Mouse (Mus musculus): ENCODE measurements at regions not wholly inside any gene's neighbourhood (a gene's known extent, or its start where the extent isn't known, plus 50 kb on each side); places are given as distances from the start of the nearest gene placed in this dataset.
A peak's percentile ranks its signal among the peaks of the same experiment; 100 is the strongest.

DNA sequence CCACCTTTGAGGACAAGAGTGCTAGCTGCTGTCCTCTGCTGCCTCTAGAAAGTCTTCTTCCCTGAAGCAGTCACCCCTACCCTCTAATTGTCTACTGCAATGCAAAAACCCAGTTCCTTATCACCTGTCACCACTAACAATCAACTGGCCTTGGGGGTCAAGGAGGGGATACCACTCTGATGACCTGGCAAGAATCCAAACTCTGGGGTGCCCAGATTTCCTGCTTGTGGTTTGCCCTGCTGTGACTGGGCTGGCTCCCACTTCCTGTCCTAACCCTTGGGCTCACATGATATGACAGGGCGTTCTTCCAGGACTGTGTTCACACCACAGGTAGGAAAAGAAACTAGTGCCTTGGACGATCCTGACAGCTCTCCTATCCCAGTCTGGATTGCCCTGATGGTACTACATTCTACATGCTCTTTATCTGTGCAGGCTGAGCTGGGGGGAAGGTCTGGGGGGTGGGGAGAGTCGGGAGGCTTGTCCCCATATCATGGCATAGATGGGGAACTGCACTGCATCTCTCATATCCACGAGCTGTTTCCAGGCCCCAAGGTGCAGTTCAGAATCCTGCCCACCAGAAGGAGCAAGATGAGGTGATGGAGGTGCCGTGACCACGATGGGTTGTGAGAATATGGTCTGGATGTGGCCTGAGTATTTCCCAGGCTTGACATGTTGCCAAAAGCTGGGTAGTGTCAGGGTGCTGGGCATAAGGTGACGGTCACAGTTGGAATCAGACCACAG, 81.0 kb downstream of the Maf start:
- DNase-seq (ENCODE audit: extremely low spot score in 1 of 2, low spot score in 1 of 2): no peak

DNA sequence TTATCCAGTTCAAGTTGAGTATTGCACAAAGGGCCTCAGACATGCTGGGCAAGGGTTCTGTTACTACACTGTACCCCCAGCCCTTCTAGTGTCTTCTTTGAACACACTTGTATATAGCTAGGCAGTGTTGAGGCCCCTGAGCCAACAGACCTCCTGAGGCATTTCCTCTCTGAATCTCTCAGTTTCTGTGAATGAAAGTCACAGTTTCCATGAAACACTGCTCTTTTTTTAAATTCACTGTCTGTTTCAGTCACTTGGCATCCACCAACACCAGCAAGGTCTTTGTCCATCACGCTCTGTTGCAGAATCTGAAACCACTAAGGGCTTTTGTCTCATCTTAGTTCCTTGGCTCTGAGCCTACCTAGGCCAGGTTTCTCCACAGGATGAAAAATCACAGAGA, 82.5 kb downstream of the Maf start:
- DNase-seq (ENCODE audit: extremely low spot score in 1 of 2, low spot score in 1 of 2): no peak

- DNase-seq (ENCODE audit: extremely low spot score in 1 of 2, low spot score in 1 of 2): no peak
These were observed 89.4 kb downstream of the Maf start for GRCm38 (mm10) chr8:115618049-115618760.

DNA sequence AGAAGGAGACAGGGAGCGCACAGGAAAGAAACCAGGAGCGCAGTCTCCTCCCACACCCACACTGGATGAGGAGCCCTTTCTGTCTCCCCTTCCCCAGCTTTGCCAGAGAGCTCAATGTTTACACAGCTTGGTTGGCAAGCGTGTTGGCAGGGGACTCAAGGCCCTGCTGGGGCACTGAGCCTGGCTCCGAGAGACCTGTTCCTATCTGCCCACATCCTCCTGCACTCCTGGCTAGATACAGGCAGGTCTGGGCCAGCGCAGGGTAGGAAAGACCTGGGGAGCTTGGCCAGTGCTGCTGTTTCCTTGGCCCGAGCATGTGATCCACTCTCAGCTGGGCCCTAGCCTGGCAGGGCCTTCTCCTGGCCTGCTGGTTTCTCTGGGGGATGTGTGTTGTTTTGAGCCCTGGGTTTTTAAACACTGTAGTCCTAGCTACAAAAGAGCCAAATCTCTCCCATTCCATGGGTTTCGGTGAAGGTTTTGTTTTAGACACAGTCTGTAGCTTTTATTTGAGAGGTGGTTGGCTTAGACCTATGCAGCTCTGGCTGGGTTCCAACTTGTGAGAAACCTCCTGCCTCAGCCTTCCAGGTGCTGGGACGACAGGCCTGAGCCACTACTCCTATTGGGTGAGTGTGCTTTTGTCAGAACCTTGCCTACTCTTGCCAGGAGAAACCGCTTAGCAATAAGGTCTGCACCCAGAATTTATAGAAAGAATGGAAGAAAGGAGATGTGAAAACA, 90.6 kb downstream of the Maf start:
- no peak for DNase-seq (ENCODE audit: extremely low spot score in 1 of 2, low spot score in 1 of 2)

DNA sequence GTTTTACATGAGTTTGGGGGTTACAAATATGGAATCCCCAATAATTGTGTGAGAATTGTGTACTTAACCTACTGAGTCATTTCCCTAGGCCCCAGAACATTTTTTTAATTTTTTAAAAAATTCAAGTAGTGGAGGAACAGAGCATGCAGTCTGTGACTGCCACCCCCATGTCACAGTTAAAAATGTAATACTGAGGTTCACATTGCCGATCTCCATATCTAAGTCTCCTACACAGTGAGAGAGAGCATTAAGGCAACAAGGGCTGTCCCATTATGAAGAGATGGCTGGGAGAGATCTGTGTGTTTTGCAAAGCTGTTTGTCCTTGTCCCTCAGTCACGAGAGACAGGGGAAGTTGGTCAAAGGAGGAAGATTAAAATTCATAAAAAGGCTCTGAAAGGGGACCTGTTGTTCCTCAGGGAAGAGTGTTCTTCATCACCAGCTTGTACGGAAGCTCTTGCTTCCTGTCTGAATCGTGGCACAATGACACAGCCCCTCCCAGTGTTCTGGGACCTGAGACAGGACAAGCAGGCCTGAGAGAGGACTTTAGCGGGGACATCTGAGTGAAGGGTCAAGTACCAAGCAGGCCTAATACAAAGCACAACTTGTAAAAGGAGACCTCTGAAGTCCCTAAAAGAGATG, 93.5 kb downstream of the Maf start:
- DNase-seq (ENCODE audit: extremely low spot score in 1 of 2, low spot score in 1 of 2): no peak

GRCm38 (mm10) chr8:115612119-115612518, 95.5 kb downstream of the Maf start:
- no peak for DNase-seq (ENCODE audit: extremely low spot score in 1 of 2, low spot score in 1 of 2)

- no peak for DNase-seq (ENCODE audit: extremely low spot score in 1 of 2, low spot score in 1 of 2)
These were observed 107.8 kb downstream of the Maf start for GRCm38 (mm10) chr8:115599771-115600170.

DNA sequence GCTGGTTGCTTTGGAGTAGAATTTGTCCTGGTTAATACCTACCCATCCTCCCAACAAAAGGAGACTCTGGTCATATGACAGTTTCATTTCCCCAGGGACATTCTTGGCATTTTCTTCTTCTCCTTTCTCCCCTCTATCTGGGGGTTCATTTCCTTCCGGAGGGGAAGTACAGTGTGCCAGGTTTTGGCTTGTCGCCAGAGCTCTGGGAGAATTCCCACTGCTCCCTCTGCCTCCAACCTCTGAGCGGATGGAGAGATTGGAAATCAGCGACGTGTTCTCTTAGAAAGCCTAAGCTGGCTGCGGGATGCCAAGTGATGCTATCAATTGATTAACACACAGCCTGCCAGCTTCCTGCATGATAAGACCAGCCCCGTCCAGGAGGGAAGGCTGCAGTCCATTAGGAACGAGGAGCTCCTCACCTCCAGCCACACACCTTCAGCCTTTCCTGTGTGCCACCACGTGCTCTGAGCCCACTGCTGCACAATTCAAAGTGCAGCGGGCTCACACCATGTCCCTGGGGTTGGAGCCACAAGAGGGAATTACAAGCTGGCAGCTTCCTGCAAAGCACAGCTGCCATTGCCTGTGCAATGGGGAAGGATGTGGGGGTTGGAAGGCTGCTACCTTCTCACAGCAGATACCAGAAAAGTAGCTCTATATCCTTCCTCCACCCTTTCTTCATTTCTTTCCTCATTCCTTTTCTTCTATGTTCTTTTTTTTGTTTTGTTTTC, 110.2 kb downstream of the Maf start:
- DNase-seq (ENCODE audit: extremely low spot score in 1 of 2, low spot score in 1 of 2): peak; percentile 12 to 35

DNA sequence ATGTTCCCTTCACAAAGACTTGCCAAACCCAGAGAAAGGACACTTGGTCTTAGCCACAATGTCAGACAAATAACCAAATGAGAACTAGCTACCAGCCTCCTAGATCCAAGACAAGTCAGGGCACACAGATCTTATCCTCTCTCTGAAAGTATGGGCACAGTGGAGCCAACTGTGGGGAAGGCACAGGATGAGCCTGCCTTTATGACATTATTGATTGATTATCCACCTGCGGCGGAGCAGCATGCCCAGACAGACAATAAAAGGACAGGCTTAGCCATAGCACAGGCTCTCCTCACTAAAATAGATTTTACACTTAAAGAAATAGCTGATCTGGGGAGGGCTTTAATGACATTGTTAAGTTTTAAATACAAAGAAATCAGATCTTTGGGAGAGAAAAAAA, 117.9 kb downstream of the Maf start:
- no peak for DNase-seq (ENCODE audit: extremely low spot score in 1 of 2, low spot score in 1 of 2)

DNA sequence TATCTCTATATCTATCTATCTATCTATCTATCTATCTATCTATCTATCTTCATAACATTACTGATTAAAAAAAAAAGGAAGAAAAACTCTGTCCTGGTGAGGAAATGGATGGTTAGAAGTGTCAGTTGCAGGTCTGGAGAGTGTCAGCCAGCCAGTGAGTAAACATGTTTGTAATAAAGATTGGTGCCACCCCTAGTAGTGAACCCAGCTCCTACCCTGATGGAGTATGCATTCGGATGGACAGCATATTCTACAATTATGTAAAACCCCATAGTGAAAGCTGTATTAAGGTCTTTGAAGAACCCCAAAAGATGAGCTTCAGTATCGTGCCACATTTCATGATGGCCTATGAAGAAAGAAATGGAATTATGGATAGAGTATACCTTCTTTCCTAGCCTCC, 118.5 kb downstream of the Maf start:
- DNase-seq (ENCODE audit: extremely low spot score in 1 of 2, low spot score in 1 of 2): no peak

DNA sequence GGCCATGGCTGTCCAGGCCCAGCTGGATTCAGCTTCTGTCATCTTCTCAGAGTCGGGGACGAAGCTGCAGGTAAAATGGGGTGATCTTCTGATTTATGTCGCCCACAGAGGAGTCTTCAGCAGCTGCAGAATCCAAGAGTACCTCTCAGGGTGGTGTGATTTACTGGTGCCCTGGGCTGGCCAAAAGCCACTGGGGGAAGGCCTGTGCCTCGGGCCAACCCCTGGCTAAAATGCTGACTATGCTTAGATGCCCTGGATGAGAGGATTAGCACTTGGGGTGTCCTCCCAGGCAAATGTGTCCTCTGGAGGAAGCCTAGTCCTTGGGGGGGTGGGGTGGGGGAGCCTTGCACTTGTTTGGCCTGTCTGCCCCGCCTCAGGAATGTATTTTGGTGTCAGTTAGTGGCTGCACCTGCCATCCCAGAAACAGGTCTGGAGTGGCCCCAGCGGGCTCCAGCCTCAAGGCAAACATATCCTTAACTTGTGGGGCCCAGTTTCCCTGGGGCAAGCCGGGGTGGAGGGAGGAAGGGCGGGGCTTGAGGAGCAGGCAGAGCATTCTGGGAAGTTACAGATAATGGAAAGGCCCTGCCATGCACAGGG, 123.2 kb downstream of the Maf start:
- DNase-seq (ENCODE audit: extremely low spot score in 1 of 2, low spot score in 1 of 2): no peak

GRCm38 (mm10) chr8:115583221-115583620, 124.4 kb downstream of the Maf start:
- DNase-seq (ENCODE audit: extremely low spot score in 1 of 2, low spot score in 1 of 2): no peak

- no peak for DNase-seq (ENCODE audit: extremely low spot score in 1 of 2, low spot score in 1 of 2)
These were observed 125.6 kb downstream of the Maf start for GRCm38 (mm10) chr8:115581940-115582517.

DNA sequence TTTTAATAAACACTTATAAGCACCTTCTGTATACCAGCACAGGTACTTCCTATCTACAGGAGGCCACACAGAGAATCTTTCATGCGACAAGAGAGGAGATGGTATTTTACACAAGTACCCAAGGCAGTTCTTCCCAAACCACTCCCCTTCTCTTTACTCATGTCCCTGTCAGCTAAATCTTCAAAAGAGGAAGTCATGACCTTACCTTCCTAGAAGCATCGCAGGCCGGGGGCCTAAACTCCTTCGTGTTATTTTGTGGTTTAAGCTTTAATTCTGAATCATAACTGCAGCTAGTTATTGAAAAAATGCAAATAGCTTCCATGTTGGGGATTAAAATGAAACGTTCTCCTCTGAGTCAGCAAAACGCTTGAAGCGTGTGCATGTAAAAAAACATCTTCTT, 139.2 kb downstream of the Maf start:
- no peak for DNase-seq (ENCODE audit: extremely low spot score in 1 of 2, low spot score in 1 of 2)

GRCm38 (mm10) chr8:115565768-115566167, 141.8 kb downstream of the Maf start:
- no peak for DNase-seq (ENCODE audit: extremely low spot score in 1 of 2, low spot score in 1 of 2)

GRCm38 (mm10) chr8:115562362-115562761, 145.2 kb downstream of the Maf start:
- DNase-seq (ENCODE audit: extremely low spot score in 1 of 2, low spot score in 1 of 2): no peak

GRCm38 (mm10) chr8:115560985-115561916, 146.3 kb downstream of the Maf start:
- DNase-seq (ENCODE audit: extremely low spot score in 1 of 2, low spot score in 1 of 2): no peak

- DNase-seq (ENCODE audit: extremely low spot score in 1 of 2, low spot score in 1 of 2): no peak
These were observed 152.1 kb downstream of the Maf start for GRCm38 (mm10) chr8:115555452-115555851.

- no peak for DNase-seq (ENCODE audit: extremely low spot score in 1 of 2, low spot score in 1 of 2)
These were observed 153.4 kb downstream of the Maf start for GRCm38 (mm10) chr8:115554185-115554584.

All from layer of hippocampus, postnatal 25 days (tissue).